Mouse (Mus musculus): ENCODE measurements around the gene Kndc1.

The Kndc1 gene

GRCm38 (mm10) chr7:139951991-139952633 is 57.6 kb downstream of the Kndc1 start:
- no peak for DNase-seq (ENCODE audit: low spot score in 2 of 2)

DNA sequence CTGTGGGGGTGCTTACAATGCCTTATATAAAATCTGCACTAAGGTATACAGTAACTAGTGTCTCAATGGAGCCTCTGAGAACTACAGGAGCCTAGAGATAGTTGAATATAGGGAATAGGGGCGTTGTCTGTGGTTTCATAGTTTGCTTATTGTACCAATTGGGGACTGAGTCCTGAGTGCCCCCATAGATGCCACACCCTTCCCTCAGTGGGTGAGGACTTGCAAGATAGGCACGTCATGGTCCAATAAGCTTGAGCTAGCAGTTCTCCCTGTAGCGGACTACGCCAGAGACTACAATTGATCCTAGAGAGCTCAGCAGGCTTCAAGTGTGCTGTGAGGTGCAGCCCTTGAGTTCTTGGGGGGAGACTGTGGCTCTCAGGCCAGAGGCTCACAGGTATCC is 61.0 kb downstream of the Kndc1 start:
- no peak for DNase-seq (ENCODE audit: low spot score in 2 of 2)

DNA sequence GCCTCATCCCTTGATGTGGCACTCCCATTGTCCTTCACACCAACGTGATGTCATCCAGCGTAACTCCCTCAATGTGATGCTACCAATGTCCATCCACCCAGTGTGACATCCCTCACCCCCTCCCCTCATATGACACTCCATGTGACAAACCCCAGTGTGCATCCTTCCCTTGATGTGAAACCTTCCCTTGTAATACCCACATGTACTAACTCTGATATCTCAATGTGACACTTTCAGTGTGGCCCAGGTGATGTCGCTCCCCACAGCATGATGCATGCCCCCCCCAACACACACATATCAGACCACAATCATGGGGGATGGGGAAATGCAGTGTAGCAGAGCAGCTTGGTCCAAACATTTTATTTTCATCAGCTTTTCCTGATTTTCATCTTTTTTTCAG is 62.2 kb downstream of the Kndc1 start:
- DNase-seq (ENCODE audit: low spot score in 2 of 2), result no peak

GRCm38 (mm10) chr7:139957437-139957836 is 62.9 kb downstream of the Kndc1 start:
- DNase-seq (ENCODE audit: low spot score in 2 of 2), result no peak

DNA sequence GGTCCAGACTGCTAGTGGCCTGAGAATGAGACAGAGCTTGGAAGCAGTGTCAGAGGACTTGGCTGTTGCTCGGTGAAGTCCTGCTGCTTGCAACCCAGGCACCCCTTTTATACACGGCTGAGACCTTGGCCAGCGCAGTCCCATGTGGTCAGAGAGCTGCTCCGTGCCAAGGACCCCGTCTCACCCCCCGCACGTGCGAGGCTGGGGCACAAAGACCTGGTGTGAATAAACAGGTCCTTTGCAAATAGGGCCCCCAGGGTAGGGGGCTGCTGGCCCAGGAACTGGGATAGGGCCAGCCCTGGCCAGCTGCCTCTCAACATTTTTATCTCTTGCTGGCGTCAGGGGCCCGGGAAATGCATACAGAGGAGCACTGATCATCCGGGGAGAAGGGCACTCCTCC is 63.5 kb downstream of the Kndc1 start:
- no peak for DNase-seq (ENCODE audit: low spot score in 2 of 2)

DNA sequence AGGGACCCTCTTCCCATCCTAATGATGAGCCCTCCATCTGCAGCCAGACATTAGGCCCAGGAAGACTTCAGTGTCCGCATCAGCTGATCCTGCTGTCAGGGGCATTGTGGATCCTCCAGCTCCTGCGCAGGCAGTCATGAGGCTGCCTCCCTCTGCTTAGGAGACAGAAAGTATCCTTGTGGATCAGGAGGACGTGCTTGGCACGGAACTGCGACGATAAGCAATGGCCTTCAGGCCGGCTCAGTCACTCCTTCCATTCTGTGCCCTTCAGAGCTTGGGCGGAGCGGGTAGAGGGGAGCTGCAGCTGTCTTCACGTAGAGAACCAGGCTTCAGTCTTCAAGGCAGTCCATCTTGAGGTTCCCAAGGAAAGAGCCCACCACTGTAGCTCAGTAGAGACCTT is 66.6 kb downstream of the Kndc1 start:
- DNase-seq (ENCODE audit: low spot score in 2 of 2), result no peak

GRCm38 (mm10) chr7:139963814-139964213 is 69.3 kb downstream of the Kndc1 start:
- DNase-seq (ENCODE audit: low spot score in 2 of 2), result no peak

DNA sequence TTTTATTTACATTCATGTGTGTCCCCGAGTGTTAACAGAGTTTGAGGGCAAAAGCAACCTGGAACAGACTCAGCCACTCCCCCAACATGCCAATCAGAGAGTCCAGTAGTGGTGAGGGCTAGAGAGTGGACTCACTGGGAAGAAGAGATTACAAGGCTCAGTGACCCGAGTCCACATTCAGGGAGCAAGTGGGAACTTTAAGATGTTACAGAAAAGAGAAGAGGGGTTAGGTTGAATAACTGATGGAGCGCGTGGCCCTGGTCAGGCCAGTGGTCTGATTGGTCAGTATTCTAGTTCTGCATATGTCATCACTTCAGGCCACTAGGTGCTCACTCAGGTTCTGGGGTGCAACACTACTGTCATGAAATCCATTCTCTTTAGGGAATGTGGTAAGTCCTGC is 72.7 kb downstream of the Kndc1 start:
- DNase-seq (ENCODE audit: low spot score in 2 of 2), result no peak

- DNase-seq (ENCODE audit: low spot score in 2 of 2), result no peak
Observed at GRCm38 (mm10) chr7:139968428-139968827, 73.9 kb downstream of the Kndc1 start.

DNA sequence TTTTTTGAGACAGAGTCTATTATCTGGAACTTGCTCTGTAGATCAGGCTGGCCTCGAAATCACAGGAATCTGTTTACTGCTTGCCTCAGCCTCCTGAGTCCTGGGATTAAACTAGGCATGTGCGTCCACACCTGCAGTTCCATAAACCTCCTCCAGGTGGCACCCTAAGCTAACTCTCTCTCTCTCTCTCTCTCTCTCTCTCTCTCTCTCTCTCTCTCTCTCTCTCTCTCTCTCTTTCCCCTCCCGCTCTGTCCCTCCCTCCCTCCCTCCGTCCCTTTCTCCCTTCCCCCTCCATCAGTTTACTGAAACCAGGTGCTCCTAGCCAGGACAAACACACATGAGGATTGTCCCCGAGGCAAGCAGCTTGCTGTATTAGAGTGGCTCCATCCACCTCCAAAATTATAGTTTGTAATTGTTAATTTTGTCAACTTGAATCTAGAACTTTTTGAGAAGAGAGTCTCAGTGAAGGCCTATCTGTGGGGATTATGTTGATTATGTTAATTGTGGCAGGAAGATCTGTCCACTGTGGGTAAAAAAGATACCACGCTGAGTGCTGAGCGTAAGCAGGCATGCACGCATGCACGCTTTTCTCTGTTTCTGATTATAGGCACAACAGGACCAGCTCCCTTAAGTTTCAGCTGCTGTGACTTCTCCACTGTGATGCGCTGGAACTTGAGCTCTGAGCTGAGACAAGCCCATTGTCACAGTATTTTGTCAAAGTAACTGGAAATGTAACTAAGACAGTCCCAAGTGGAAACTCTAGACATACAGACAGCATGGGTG is 75.0 kb downstream of the Kndc1 start:
- DNase-seq (ENCODE audit: low spot score in 2 of 2), result peak; percentile 73 to 84

- no peak for DNase-seq (ENCODE audit: low spot score in 2 of 2)
Observed at GRCm38 (mm10) chr7:139970216-139970919, 75.9 kb downstream of the Kndc1 start.

GRCm38 (mm10) chr7:139970979-139971378 is 76.5 kb downstream of the Kndc1 start:
- no peak for DNase-seq (ENCODE audit: low spot score in 2 of 2)

- no peak for DNase-seq (ENCODE audit: low spot score in 2 of 2)
Observed at GRCm38 (mm10) chr7:139971436-139971835, 76.9 kb downstream of the Kndc1 start.

- DNase-seq (ENCODE audit: low spot score in 2 of 2), result no peak
Observed at GRCm38 (mm10) chr7:139972923-139973331, 78.4 kb downstream of the Kndc1 start.

DNA sequence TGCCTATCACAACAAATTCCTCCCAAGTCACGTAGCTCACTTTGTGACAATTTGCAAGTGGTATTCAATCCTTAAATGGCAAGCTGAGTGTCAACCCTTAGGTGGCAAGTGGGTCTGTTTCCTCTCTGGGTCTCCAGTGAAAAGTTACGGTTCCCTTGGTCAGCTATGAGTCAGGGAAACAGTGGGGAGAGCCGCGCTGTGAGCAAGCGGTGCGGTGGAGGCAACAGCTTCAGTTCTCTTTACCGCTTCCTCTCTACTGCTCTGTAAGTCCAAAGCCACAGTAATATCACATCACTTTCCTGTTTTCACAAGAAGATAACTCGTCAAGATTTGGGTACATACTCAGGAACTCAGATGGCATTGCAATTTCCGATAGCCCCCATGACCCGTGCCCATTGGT is 79.8 kb downstream of the Kndc1 start:
- no peak for DNase-seq (ENCODE audit: low spot score in 2 of 2)

DNA sequence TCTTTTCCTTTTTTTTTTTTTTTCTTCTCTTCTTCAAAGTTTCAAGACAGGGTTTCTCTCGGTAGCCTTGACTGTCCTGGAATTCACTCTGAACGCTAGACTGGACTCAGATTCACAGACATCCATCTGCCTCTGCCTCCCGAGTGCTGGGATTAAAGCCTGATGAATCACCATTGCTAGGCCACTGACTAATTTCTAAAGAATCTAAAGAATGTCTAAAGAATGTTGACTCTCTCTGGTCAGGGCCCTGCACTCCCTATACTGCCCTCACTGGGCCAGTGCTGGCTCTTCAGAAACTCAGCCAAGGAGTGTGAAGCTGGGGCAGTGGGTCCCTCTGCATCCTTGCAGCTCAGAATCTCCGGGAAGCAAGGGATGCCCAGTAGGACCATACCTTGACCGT is 81.0 kb downstream of the Kndc1 start:
- no peak for DNase-seq (ENCODE audit: low spot score in 2 of 2)

- peak; percentile 90 to 94 for DNase-seq (ENCODE audit: low spot score in 2 of 2)
Observed at GRCm38 (mm10) chr7:139978278-139978892, 83.9 kb downstream of the Kndc1 start, which contains the start of gene 6430531B16Rik. Gene 6430531B16Rik, minus strand, starts transcription at chr7:139978755.

DNA sequence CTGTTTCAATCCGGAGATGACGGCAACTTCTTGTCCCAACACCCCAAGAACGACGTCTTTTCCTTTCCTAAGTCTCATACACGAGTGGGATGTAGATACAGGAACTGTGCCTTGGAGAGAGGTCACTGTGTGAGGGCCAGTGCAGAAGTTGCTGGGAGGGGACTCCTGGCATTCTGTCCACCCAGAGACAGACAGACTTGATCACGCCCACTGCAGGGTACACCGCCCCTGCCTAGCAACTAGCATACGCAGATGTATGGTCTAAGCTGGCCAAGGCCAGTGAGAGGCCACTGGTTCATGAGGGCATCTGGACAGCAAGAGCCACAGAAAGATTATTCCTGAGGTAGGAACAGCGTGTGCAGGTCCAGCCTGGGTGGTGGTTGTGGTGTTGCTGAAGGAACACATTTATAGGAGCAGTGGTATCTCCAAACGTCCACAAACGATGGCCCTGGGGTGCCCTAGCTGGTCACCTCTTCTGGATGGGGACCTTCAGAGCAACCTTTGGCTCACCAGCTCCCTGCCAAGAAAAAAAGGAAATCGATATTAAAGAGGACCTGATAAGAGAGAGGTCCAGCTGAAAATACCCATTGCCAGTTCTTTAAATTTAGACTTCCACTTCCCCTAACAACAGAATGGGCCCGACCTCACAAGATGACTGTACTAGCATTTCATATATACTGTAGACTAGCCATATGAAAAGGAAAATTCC is 84.7 kb downstream of the Kndc1 start:
- no peak for DNase-seq (ENCODE audit: low spot score in 2 of 2)

- DNase-seq (ENCODE audit: low spot score in 2 of 2), result no peak
Observed at GRCm38 (mm10) chr7:139980778-139981177, 86.3 kb downstream of the Kndc1 start.

GRCm38 (mm10) chr7:139982058-139982457 is 87.6 kb downstream of the Kndc1 start:
- no peak for DNase-seq (ENCODE audit: low spot score in 2 of 2)

- DNase-seq (ENCODE audit: low spot score in 2 of 2), result no peak
Observed at GRCm38 (mm10) chr7:139984505-139984904, 90.0 kb downstream of the Kndc1 start.

GRCm38 (mm10) chr7:139988272-139988671 is 93.8 kb downstream of the Kndc1 start:
- no peak for DNase-seq (ENCODE audit: low spot score in 2 of 2)
